Mouse (Mus musculus): Measurements from ENCODE around the gene Baz2b. TPM values are rescaled to one million over a fixed set of nuclear protein-coding genes. Genes with fewer than 3 reads are reported as not detected.

Baz2b gene
- polyA plus RNA-seq, 1 experiment = 17.1 TPM

- Histone ChIP-seq H3K4me3 (replicated peaks) (no peak overlapping the region), H3K9me3 (no peaks in the 10 kb centered on the region), H3K27me3 (replicated peaks) (no peaks in the 10 kb centered on the region), H3K4me1 (peaks cover 74% of the 10 kb centered on the region), H3K36me3 (replicated peaks; ENCODE audit: low read length) (peaks cover 3% of the 10 kb centered on the region)
- no peak for TF ChIP-seq FLI1 (IDR thresholded peaks at IDR 0.05; ENCODE audit: low read length)
- TF ChIP-seq GATA1 (IDR thresholded peaks at IDR 0.05; ENCODE audit: borderline replicate concordance, low read length) = no peak
Measured at GRCm38 (mm10) chr2:60049889-60050288, 159.8 kb downstream of the Baz2b start.

- Histone ChIP-seq H3K36me3 (replicated peaks; ENCODE audit: low read length) (peaks cover 4% of the 10 kb centered on the region), H3K27me3 (replicated peaks) (no peaks in the 10 kb centered on the region), H3K4me1 (peaks cover 74% of the 10 kb centered on the region), H3K9me3 (no peaks in the 10 kb centered on the region), H3K4me3 (replicated peaks) (no peak overlapping the region)
- TF ChIP-seq GATA1 (IDR thresholded peaks at IDR 0.05; ENCODE audit: borderline replicate concordance, low read length) = no peak
- TF ChIP-seq FLI1 (IDR thresholded peaks at IDR 0.05; ENCODE audit: low read length) = no peak
Measured at GRCm38 (mm10) chr2:60049351-60049750, 160.3 kb downstream of the Baz2b start.

- no peaks in the 10 kb centered on the region for H3K9me3 ChIP-seq
- TF ChIP-seq FLI1 (IDR thresholded peaks at IDR 0.05; ENCODE audit: low read length) = no peak
- TF ChIP-seq GATA1 (IDR thresholded peaks at IDR 0.05; ENCODE audit: borderline replicate concordance, low read length) = no peak
- H3K36me3 ChIP-seq (replicated peaks; ENCODE audit: low read length) = peaks cover 9% of the 10 kb centered on the region
- no peaks in the 10 kb centered on the region for H3K27me3 ChIP-seq (replicated peaks)
- H3K4me1 ChIP-seq = peaks cover 58% of the 10 kb centered on the region
- H3K4me3 ChIP-seq (replicated peaks) = peak overlapping the region; percentile 25
Measured at GRCm38 (mm10) chr2:60045995-60046394, 163.6 kb downstream of the Baz2b start.

GRCm38 (mm10) chr2:60044988-60045387, 164.7 kb downstream of the Baz2b start:
- TF ChIP-seq FLI1 (IDR thresholded peaks at IDR 0.05; ENCODE audit: low read length) (no peak), GATA1 (IDR thresholded peaks at IDR 0.05; ENCODE audit: borderline replicate concordance, low read length) (no peak)
- Histone ChIP-seq H3K36me3 (replicated peaks; ENCODE audit: low read length) (peaks cover 9% of the 10 kb centered on the region), H3K9me3 (no peaks in the 10 kb centered on the region), H3K4me1 (peaks cover 52% of the 10 kb centered on the region), H3K27me3 (replicated peaks) (no peaks in the 10 kb centered on the region), H3K4me3 (replicated peaks) (no peak overlapping the region)

- no peaks in the 10 kb centered on the region for H3K27me3 ChIP-seq (replicated peaks)
- TF ChIP-seq FLI1 (IDR thresholded peaks at IDR 0.05; ENCODE audit: low read length) = no peak
- TF ChIP-seq GATA1 (IDR thresholded peaks at IDR 0.05; ENCODE audit: borderline replicate concordance, low read length) = no peak
- H3K36me3 ChIP-seq (replicated peaks; ENCODE audit: low read length) = peaks cover 9% of the 10 kb centered on the region
- H3K4me1 ChIP-seq = peaks cover 51% of the 10 kb centered on the region
- H3K9me3 ChIP-seq = no peaks in the 10 kb centered on the region
- no peak overlapping the region for H3K4me3 ChIP-seq (replicated peaks)
Measured at GRCm38 (mm10) chr2:60044540-60044939, 165.1 kb downstream of the Baz2b start.

GRCm38 (mm10) chr2:60042699-60043098, 166.9 kb downstream of the Baz2b start:
- H3K9me3 ChIP-seq = no peaks in the 10 kb centered on the region
- peaks cover 48% of the 10 kb centered on the region for H3K4me1 ChIP-seq
- TF ChIP-seq FLI1 (IDR thresholded peaks at IDR 0.05; ENCODE audit: low read length) (no peak), GATA1 (IDR thresholded peaks at IDR 0.05; ENCODE audit: borderline replicate concordance, low read length) (no peak)
- H3K27me3 ChIP-seq (replicated peaks) = no peaks in the 10 kb centered on the region
- H3K36me3 ChIP-seq (replicated peaks; ENCODE audit: low read length) = peaks cover 9% of the 10 kb centered on the region
- no peak overlapping the region for H3K4me3 ChIP-seq (replicated peaks)

- peaks cover 38% of the 10 kb centered on the region for H3K4me1 ChIP-seq
- H3K27me3 ChIP-seq (replicated peaks) = no peaks in the 10 kb centered on the region
Measured at GRCm38 (mm10) chr2:60041485-60042274, 168.0 kb downstream of the Baz2b start.

GRCm38 (mm10) chr2:60040162-60040561, 169.5 kb downstream of the Baz2b start:
- TF ChIP-seq GATA1 (IDR thresholded peaks at IDR 0.05; ENCODE audit: borderline replicate concordance, low read length) (no peak), FLI1 (IDR thresholded peaks at IDR 0.05; ENCODE audit: low read length) (no peak)
- H3K36me3 ChIP-seq (replicated peaks; ENCODE audit: low read length) = peaks cover 9% of the 10 kb centered on the region
- peaks cover 26% of the 10 kb centered on the region for H3K4me1 ChIP-seq
- H3K9me3 ChIP-seq = no peaks in the 10 kb centered on the region
- H3K27me3 ChIP-seq (replicated peaks) = no peaks in the 10 kb centered on the region
- no peak overlapping the region for H3K4me3 ChIP-seq (replicated peaks)

More at GRCm38 (mm10) chr2:60041485-60042274, 168.0 kb downstream of the Baz2b start:
- Histone ChIP-seq H3K36me3 (replicated peaks; ENCODE audit: low read length) (peaks cover 9% of the 10 kb centered on the region), H3K4me3 (replicated peaks) (no peak overlapping the region), H3K9me3 (no peaks in the 10 kb centered on the region)
- TF ChIP-seq FLI1 (IDR thresholded peaks at IDR 0.05; ENCODE audit: low read length) = no peak
- no peak for TF ChIP-seq GATA1 (IDR thresholded peaks at IDR 0.05; ENCODE audit: borderline replicate concordance, low read length)

- TF ChIP-seq FLI1 (IDR thresholded peaks at IDR 0.05; ENCODE audit: low read length) = no peak
- TF ChIP-seq GATA1 (IDR thresholded peaks at IDR 0.05; ENCODE audit: borderline replicate concordance, low read length) = no peak
- peak overlapping the region; percentile 93 for H3K4me3 ChIP-seq (replicated peaks)
- peaks cover 3% of the 10 kb centered on the region for H3K36me3 ChIP-seq (replicated peaks; ENCODE audit: low read length)
- H3K27me3 ChIP-seq (replicated peaks) = no peaks in the 10 kb centered on the region
- H3K9me3 ChIP-seq = no peaks in the 10 kb centered on the region
- H3K4me1 ChIP-seq = peaks cover 16% of the 10 kb centered on the region
Measured at GRCm38 (mm10) chr2:60037011-60037551, 172.6 kb downstream of the Baz2b start.

GRCm38 (mm10) chr2:60036361-60036760, 173.3 kb downstream of the Baz2b start:
- Histone ChIP-seq H3K27me3 (replicated peaks) (no peaks in the 10 kb centered on the region), H3K4me3 (replicated peaks) (peak overlapping the region; percentile 93), H3K36me3 (replicated peaks; ENCODE audit: low read length) (peaks cover 3% of the 10 kb centered on the region), H3K9me3 (no peaks in the 10 kb centered on the region), H3K4me1 (peaks cover 16% of the 10 kb centered on the region)
- TF ChIP-seq FLI1 (IDR thresholded peaks at IDR 0.05; ENCODE audit: low read length) (no peak), GATA1 (IDR thresholded peaks at IDR 0.05; ENCODE audit: borderline replicate concordance, low read length) (no peak)

All from megakaryocyte, embryonic 14.5 days (primary cell).